ENCODE assay signal across 9 mouse cellular contexts in genomic region chr13:75941518-75942295, GRCm38 (mm10). TPM values are rescaled to one million over a fixed set of nuclear protein-coding genes. Genes with fewer than 3 reads are reported as not detected.
DNase-seq lines count a peak whose midpoint lies in the region; ATAC-seq and TF ChIP-seq lines count a peak whose summit lies in the region.
"Had no signal": no experiment of that assay in that cellular context is flagged by ENCODE, and none has a peak within 500 bp of the region (broad histone marks: within the 10 kb centered on the region; RNA-seq: fewer than 3 reads in every experiment).

No protein-coding gene starts in this region.

- H3K9ac ChIP-seq in heart, embryonic 16.5 days (ENCODE audit: low read length): no peak overlapping the region
- no peak overlapping the region for H3K9ac ChIP-seq in midbrain, embryonic 12.5 days (replicated peaks)

- H3K4me2 ChIP-seq in heart, embryonic 16.5 days (ENCODE audit: low read depth, low read length): peak overlapping the region; percentile 34; the same call in 1 of the 2 replicates
- peak overlapping the region; percentile 45 for H3K4me2 ChIP-seq in midbrain, embryonic 12.5 days (replicated peaks)

- peaks cover 13% of the 10 kb centered on the region for H3K4me1 ChIP-seq in heart, embryonic 16.5 days (ENCODE audit: control insufficient read depth, insufficient read depth, low read length)
- H3K4me1 ChIP-seq in hindbrain, embryonic 10.5 days (replicated peaks): peaks cover 19% of the 10 kb centered on the region
- H3K4me1 ChIP-seq in midbrain, embryonic 12.5 days: peaks cover 16% of the 10 kb centered on the region
- H3K4me1 ChIP-seq in cerebellum, adult 2 months (ENCODE audit: control insufficient read depth, insufficient read depth, low read length): no peaks in the 10 kb centered on the region

- TF ChIP-seq CTCF in brain, embryonic 14.5 days (IDR thresholded peaks at IDR 0.05; ENCODE audit: borderline replicate concordance, extremely low read depth, insufficient read depth, insufficient read length): no peak
- no peak for TF ChIP-seq CTCF in cerebellum, adult 2 months (IDR thresholded peaks at IDR 0.05; ENCODE audit: borderline replicate concordance, insufficient read depth, low read depth, low read length)

- no peaks in the 10 kb centered on the region for H3K9me3 ChIP-seq in heart, embryonic 16.5 days (replicated peaks; ENCODE audit: control insufficient read depth, low read length)
- H3K9me3 ChIP-seq in hindbrain, embryonic 10.5 days: no peaks in the 10 kb centered on the region
- no peaks in the 10 kb centered on the region for H3K9me3 ChIP-seq in midbrain, embryonic 12.5 days

- no peaks in the 10 kb centered on the region for H3K27me3 ChIP-seq in heart, embryonic 16.5 days (ENCODE audit: control insufficient read depth, insufficient read depth, low read length)
- H3K27me3 ChIP-seq in hindbrain, embryonic 10.5 days (ENCODE audit: insufficient read depth, poor library complexity, severe bottlenecking): no peaks in the 10 kb centered on the region
- H3K27me3 ChIP-seq in midbrain, embryonic 12.5 days: no peaks in the 10 kb centered on the region
- H3K27me3 ChIP-seq in cerebellum, adult 2 months (ENCODE audit: control insufficient read depth, insufficient read depth, low read length): no peaks in the 10 kb centered on the region

- no peak for TF ChIP-seq POLR2A in brain, embryonic 14.5 days (IDR thresholded peaks at IDR 0.05; ENCODE audit: borderline replicate concordance, extremely low read depth, insufficient read depth, insufficient read length, poor library complexity, severe bottlenecking)
- TF ChIP-seq POLR2A in cerebellum, adult 2 months (IDR thresholded peaks at IDR 0.05; ENCODE audit: borderline replicate concordance, insufficient read depth, low read length): no peak

- intact Hi-C loops in gastrocnemius, postnatal 14 days (cut with DNase I; ENCODE audit: low total_unique reads): no loop called here

- peaks cover 5% of the 10 kb centered on the region; the same call in 1 of the 2 replicates for H3K36me3 ChIP-seq in heart, embryonic 16.5 days (ENCODE audit: control insufficient read depth, insufficient read depth)
- peaks cover 33% of the 10 kb centered on the region for H3K36me3 ChIP-seq in hindbrain, embryonic 10.5 days
- H3K36me3 ChIP-seq in midbrain, embryonic 12.5 days: peaks cover 21% of the 10 kb centered on the region

- no peak overlapping the region; the same call in 1 of the 2 replicates for H3K4me3 ChIP-seq in heart, embryonic 16.5 days (ENCODE audit: low read length)
- peak overlapping the region; percentile 90 for H3K4me3 ChIP-seq in hindbrain, embryonic 10.5 days
- H3K4me3 ChIP-seq in midbrain, embryonic 12.5 days: peak overlapping the region; percentile 17
- H3K4me3 ChIP-seq in cerebellum, adult 2 months (replicated peaks; ENCODE audit: insufficient read depth, low read depth, low read length): no peak overlapping the region

- no peak for DNase-seq in heart, adult 8-10 months (ENCODE audit: low spot score)
- DNase-seq in brain, embryonic 14.5 days (ENCODE audit: low read depth): peak; percentile 75
- no peak for DNase-seq in hindbrain, embryonic 10.5 days (ENCODE audit: low spot score)
- no peak for DNase-seq in gastrocnemius, postnatal 14 days
- no peak for DNase-seq in urinary bladder, adult 2 months (ENCODE audit: low spot score)
- DNase-seq in cerebellum, adult 2 months: no peak

- no peak for ATAC-seq in heart, embryonic 16.5 days (replicated peaks; ENCODE audit: extremely low read depth, insufficient read depth, low FRiP score)
- ATAC-seq in midbrain, embryonic 12.5 days (ENCODE audit: low FRiP score, low read depth): no peak

- H3K27ac ChIP-seq in heart, embryonic 16.5 days (ENCODE audit: low read length): no peak overlapping the region
- peak overlapping the region; percentile 29; the same call in 1 of the 2 replicates for H3K27ac ChIP-seq in hindbrain, embryonic 10.5 days
- H3K27ac ChIP-seq in midbrain, embryonic 12.5 days (replicated peaks): no peak overlapping the region
- no peak overlapping the region for H3K27ac ChIP-seq in cerebellum, adult 2 months (ENCODE audit: insufficient read depth, low read length)

- WGBS in heart, embryonic 16.5 days: 86% methylated on average over 5 of the region's 5 CpGs
- 68% methylated on average over 5 of the region's 5 CpGs for WGBS in hindbrain, embryonic 10.5 days
- WGBS in midbrain, embryonic 12.5 days: 65% methylated on average over 5 of the region's 5 CpGs
- WGBS in cerebellum, adult 2 months: 82% methylated on average over 5 of the region's 5 CpGs

RNA-seq across cellular contexts. Expression of gene Rhobtb3, which starts 2.0 kb away (rescaled TPM):
- polyA plus RNA-seq in heart, embryonic 16.5 days (2015; fragmentation: Nextera tagmentation; extraction: Ambion mirVana): 16.4 and 19.7 TPM in 2 replicates
- total RNA-seq in heart, adult 8-10 months (2022): 10 to 100 TPM; 10.2 to 12.3 (median 11.4) TPM
- 22.4 and 25.3 TPM in 2 replicates for polyA plus RNA-seq in brain, embryonic 14.5 days (2012; rRNA removed)
- 39.8 and 42.4 TPM in 2 replicates for polyA plus RNA-seq in hindbrain, embryonic 10.5 days (2016; fragmentation: Nextera tagmentation; extraction: Ambion mirVana)
- 55.4 and 66.0 TPM in 2 replicates for polyA plus RNA-seq in midbrain, embryonic 12.5 days (2016; fragmentation: Nextera tagmentation; extraction: Ambion mirVana)
- total RNA-seq in gastrocnemius, postnatal 14 days (2021): 10 to 100 TPM; 12.0 to 16.4 TPM
- polyA plus RNA-seq in urinary bladder, adult 2 months (2012; rRNA removed): 10.1 and 11.6 TPM in 2 replicates
- polyA plus RNA-seq in cerebellum, adult 2 months (2012; rRNA removed): 14.9 and 17.2 TPM in 2 replicates

RNA-seq across cellular contexts. Expression of gene Spata9, which starts 25.2 kb away (rescaled TPM):
- 0.14 and 0.37 TPM in 2 replicates for polyA plus RNA-seq in heart, embryonic 16.5 days (2015; fragmentation: Nextera tagmentation; extraction: Ambion mirVana)
- total RNA-seq in heart, adult 8-10 months (2022): not detected
- 0.47 and 0.56 TPM in 2 replicates for polyA plus RNA-seq in brain, embryonic 14.5 days (2012; rRNA removed)
- 0.47 and 0.77 TPM in 2 replicates for polyA plus RNA-seq in hindbrain, embryonic 10.5 days (2016; fragmentation: Nextera tagmentation; extraction: Ambion mirVana)
- polyA plus RNA-seq in midbrain, embryonic 12.5 days (2016; fragmentation: Nextera tagmentation; extraction: Ambion mirVana): 0.51 and 1.4 TPM in 2 replicates
- total RNA-seq in gastrocnemius, postnatal 14 days (2021): not detected
- polyA plus RNA-seq in urinary bladder, adult 2 months (2012; rRNA removed): not detected in 2 replicates
- 0.33 and 0.41 TPM in 2 replicates for polyA plus RNA-seq in cerebellum, adult 2 months (2012; rRNA removed)
- total RNA-seq: gastrocnemius, adult 18-20 months had no signal

Comparison
In these comparisons a context has a peak if more than half of its experiments do, and no peak if none do; other contexts are left out.
1. H3K4me3 ChIP-seq: peak in hindbrain, embryonic 10.5 days (single experiment) and midbrain, embryonic 12.5 days (single experiment); none in heart, embryonic 16.5 days (single experiment) and cerebellum, adult 2 months (single experiment).